Mouse (Mus musculus): ENCODE results near the gene Fgd1.

DNA sequence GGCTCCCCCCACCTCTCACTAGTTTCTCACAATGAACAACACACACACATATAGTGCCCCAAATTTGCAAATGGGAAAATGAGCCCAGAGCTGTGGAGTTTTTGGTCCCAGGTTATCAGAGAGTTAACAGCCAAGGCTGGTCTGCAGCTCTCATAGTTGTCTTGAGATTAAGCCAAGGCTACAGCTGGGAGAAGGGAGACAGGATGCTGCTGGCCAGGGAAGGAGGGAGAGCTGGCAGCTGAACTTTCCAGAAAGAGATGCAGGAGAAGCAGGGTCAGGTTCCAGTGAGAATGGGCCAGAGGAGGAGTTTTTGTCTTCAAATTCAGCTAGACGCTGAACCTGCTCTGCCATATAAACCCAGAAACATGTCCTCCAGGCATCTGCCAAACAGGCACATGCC lies 13.4 kb downstream of the Fgd1 start:
- no peak for TF ChIP-seq POLR2A (IDR thresholded peaks at IDR 0.05; ENCODE audit: borderline replicate concordance, control insufficient read depth, low read depth, low read length)
- TF ChIP-seq CTCF (IDR thresholded peaks at IDR 0.05; ENCODE audit: control insufficient read depth, insufficient read depth, low read length): no peak
